Mouse (Mus musculus): Measurements from ENCODE around the gene Cfap97d1.
"Not testable (repeated sequence)": the region's sequence is repeated elsewhere in the genome, so short reads cannot be mapped to it uniquely, and the experiment has no call there.

Gene Cfap97d1

DNA sequence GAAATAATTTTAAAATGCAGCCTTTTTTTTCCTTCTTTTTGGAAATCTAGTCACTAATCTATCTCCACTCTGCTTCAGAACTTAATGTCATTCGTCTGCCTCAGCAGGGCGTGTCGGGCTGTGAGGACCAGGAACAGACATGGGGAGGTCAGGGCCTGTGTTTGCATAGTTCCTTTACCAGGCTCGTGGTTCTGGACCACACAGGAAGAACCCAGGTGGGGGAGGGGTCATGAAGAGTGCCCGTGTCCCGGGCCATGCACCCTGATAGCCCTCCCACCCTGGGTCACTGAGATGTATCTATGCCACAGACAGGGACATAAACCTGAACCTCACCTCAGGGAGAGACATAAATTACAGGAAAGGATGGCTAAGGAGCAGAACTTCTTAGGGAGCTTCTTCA is 9.9 kb upstream of the Cfap97d1 start:
- no peak for DNase-seq (ENCODE audit: low spot score)

DNA sequence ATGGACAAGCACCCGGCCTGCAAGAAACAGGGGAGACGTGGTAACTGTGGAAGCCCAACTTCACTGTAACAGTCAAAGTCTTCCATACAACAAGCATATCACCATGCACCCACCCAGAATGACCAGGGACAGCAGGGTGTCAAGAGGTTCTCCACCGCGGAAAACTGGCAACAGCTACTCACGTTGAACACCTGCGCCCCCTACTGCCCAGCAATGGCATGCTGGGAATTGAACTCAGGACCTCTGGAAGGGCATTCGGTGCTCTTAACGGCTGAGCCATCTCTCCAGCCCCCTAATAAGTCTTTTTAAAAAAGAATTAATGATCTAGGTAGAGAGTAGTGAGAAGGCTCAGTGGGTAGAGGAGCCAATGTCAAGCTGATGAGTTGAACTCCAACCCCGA is 9.2 kb upstream of the Cfap97d1 start:
- DNase-seq (ENCODE audit: low spot score), result no peak

DNA sequence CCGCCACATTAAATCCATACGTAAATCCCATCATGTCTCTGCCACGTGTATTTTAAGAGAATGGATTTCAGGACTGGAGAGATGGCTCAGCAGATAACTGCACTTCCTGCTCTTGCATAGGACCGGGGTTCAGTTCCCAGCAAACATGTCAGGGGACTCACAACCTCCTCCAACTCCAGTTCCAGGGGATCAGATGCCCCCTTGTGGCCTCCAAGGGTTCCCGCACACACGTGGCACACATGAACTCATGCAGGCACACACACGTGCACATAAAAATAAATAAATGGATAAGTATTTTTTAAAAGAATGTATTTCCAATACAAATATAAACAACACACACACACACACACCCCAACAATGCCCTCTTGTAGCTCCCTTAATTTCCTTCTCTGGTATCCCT is 7.1 kb upstream of the Cfap97d1 start:
- DNase-seq (ENCODE audit: low spot score), result no peak

DNA sequence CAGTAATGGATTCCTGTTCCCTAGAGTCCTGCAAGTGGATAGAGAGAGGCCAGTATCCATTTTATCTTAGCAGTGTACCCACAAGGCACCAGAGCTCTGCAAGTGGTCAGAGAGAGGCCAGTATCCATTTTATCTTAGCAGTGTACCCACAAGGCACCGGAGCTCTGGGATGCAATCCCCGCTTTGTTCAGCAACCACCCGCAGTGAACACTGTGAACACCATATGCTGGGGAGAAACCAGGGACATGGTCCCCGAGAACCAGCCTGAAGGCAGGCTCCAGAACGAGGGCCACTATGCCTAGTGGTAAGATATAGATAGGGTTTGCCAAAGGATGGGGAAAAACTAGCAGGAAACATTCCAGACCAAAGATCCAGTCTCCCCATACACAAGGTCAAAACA is 4.9 kb upstream of the Cfap97d1 start:
- DNase-seq (ENCODE audit: low spot score), result no peak

DNA sequence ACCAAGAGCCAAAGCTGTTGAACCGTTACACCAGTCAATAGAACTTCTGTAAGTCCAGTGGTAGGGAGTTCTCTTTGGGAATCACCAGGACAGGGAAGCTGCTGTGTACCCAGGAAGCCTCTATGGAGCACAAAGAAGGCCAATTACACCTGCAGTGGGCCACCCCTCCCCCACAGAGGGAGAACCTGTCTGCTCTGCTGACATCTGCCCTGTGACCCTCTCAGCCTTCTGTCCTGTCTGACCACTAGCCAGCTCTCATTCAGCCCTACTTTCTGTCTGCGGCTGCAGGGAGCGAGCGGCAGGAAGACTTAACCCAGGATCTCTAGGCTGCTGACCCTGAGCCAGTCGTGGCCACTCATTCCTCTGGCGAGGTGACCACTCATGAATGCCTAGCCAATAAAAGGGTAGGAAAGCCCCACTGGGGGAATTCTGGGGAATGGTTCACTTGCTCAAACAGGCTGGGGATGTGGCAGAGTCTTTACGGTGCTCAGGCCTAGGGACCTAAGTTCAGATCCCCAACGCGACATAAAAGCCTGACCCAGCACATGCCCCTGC is 3.4 kb upstream of the Cfap97d1 start:
- DNase-seq (ENCODE audit: low spot score), result no peak

DNA sequence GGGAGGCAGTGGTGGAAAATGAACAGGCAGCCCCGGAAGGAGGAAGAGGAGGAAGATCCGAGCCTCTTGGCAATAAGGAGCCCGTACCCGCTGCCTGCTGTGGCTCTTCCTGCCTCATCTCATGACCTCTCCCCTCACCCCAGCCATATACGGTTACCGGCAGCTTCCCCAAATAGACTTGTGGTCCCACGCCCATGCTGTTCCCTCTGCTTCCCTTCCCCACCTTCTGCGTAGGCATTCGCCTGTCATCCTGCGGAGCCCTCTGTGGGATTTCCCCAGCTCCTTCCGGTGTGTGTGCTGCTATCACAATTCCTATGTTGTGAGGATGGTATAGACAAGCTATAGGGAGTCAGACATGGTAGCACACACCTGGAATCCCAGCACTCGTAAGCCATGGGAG is 2.2 kb upstream of the Cfap97d1 start:
- DNase-seq (ENCODE audit: low spot score), result no peak

DNA sequence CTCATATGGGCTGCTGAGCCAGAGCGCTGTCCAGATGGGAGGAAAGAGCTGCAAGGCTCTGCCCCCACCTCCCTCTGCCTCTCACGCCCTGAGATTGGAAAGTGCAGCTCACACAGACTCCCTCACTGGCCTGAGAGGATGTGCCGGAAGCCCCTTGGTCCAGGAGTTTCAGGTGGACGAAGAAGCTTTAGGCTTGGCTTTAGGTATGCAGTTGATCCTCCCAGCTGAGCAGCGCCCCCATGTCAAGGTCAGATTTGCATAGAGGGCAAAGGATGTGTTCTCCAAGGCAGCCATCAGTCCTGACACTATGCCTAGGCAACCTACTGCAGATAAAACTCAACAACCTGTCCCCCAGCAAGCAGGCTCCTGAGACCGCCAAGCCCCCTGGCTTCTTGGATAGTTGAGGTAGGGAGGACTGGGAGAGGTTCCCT is 1.1 kb upstream of the Cfap97d1 start:
- DNase-seq (ENCODE audit: low spot score), result no peak

DNA sequence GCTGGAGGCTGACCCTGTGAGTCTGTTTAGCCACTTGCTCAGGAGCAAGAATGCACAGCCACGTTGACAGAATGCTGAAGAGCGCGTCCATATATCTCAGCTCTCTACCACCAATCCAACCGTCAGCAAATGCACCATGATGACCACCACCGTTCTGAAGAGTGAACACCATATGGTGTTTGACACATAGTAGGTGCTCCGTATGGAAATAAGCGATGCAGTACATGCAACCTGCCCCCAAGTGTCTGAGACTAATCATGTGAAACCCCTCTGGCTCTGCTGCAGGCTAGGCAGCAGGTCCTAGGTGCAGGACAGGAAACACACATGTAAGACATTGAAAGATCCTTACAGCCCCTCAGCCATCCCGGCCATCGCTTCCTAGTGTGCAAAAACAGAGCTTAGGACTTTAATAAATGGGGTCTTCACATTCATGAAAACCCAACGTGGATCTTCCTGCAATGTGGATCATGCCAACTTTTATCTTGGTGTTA is 603 bp upstream of the Cfap97d1 start:
- no peak for DNase-seq (ENCODE audit: low spot score)

DNA sequence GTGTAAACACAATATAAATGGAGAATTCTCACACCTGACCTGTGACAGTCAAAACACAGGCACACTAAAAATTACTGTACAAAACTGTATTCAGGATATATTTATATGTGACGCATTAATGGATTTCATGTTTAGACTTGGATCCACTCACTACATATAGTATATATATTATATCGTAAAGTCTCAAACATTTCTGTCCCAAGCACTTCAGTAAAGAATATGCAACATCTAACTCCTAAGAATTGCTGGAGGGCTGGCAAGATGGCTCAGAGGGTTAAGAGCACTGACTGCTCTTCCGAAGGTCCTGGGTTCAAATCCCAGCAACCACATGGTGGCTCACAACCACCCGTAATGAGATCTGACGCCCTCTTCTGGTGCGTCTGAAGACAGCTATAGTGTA is 1.4 kb downstream of the Cfap97d1 start:
- DNase-seq (ENCODE audit: low spot score), result not testable (repeated sequence)

DNA sequence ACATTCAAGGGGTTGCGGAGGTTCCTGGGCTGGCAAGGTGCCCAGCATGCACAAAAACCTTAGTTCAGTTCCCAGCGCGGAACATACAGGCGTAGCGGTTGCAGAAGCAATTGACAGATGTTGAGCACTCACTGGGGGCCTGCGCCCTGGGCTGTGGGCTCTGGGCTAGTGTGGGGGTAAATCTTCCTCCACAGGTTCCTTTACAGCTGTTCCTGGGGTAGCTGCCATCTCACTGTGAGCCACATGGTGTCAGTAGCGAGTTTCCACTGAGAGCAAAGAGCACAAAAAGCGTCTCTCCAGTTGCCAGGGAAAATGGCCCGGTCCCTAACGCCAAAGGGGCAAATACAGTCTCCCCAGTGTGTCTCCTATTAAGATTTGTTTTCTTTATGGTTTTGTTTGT is 1.9 kb downstream of the Cfap97d1 start:
- DNase-seq (ENCODE audit: low spot score), result peak; percentile 65

DNA sequence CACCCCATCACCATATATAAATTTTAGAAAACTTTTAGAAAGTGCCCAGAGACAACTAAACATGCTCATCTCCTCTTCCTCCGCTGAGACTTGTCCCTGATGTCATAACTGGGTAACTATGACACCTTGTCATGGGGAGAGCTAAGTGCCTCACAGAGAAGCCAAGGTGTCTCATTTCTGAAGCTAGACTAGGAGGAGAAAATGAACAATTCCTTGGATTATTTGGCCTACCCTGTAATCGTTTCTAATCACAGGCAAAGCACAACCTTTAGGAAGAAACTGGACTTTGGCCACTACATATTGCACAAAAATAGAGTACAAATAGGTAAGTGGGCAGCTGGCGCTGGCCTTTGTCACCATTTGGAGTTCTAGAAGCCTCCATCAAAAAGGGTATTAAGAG is 2.8 kb downstream of the Cfap97d1 start, which contains the start of gene Dusp3:
Dusp3 (minus strand) TSS at position 101 of the 400 bp plus-strand sequence.
- DNase-seq (ENCODE audit: low spot score), result no peak

DNA sequence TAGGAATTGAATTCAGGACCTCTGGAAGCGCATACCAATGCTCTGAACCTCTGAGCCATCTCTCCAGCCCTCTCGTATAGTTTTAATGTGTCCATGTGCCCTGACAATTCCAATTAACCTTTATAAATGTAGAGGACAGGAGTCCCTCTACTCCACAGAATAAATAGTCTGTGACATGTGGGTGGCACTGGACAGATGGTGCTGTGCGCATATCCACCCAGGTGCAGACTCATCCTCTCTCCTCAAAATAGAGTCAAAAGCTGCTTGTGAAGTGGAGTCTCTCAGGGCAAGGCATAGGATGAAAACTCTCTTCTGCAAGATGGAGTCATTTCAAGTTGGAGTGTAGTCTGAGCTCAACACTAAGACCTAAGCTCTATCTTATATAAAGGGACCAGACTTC is 6.2 kb downstream of the Cfap97d1 start:
- no peak for DNase-seq (ENCODE audit: low spot score)

DNA sequence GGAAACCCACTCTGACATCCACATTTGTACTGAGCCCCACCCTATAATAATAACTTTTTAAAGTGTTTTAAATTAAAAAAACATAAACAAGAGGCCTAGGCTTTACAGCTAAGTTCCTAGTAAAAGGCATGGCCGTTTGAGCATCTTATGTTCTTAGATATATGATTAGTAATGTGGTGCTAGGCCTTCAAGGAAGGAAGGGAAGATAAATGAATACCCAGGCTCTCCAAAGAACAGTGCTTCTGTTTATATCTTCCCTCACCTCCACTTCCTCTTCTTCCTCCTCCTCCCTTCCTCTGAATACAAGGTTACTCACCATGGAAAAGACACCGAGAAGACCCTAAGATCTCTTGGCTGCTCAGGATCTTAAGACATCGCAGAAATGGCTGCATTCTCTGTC is 7.7 kb downstream of the Cfap97d1 start:
- no peak for DNase-seq (ENCODE audit: low spot score)

DNA sequence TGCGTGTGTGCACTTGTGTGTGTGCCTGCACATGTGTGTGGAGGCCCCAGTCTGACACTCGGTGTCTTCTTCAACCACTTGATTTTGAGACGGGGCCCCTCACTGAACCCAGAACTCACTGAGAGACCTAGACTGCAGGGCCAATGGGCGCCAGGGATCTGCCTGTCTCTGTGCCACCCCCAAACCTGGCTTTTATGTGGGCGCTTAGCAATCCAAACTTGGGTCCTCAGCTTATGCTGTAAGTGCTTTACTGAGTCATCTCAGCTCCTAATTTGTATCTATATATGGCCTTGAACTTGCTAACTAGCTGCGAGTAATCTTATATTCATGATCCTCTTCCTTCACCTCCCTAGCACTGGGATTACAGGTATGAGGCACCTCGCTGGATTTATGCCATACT is 8.3 kb downstream of the Cfap97d1 start:
- DNase-seq (ENCODE audit: low spot score), result no peak

DNA sequence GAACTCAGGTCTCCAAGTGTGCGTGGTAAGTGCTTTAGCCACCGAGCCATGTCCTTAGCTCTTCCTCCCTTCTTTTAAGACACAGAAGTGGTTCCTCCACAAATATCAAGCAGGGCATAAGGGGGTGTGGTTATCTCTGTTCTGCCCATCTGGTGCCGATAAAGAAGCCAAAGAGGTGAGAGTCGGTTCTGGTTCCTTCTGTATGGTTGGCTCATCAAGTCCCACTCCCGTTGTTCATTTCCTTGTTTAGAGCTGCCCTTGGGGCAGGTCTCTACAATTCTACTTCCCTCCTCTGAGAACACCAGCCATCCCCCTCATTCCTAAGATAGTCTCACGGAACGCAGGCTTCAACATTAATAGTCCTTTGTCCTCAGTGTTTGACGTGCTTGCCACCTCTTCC is 10.0 kb downstream of the Cfap97d1 start:
- no peak for DNase-seq (ENCODE audit: low spot score)

DNA sequence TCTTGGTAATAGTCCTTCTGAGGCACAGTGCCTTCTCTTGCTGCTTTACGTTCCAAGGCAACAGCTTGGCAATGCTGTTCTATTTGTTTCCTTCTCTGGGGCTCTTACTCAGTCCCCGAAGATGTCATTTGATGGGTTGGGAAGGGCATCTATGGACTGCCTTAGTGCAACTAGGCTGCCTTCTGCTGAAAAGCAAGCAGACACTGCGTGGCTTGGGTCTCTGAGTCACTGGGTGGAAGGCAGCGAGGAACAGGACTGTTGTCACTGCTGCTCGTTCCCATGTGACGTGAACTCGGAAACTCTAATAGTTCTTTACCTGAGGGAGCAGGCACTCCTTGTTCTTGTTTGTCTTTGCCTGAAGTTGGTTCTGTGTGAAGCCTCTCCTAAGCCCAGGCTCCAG is 11.9 kb downstream of the Cfap97d1 start:
- no peak for DNase-seq (ENCODE audit: low spot score)

DNA sequence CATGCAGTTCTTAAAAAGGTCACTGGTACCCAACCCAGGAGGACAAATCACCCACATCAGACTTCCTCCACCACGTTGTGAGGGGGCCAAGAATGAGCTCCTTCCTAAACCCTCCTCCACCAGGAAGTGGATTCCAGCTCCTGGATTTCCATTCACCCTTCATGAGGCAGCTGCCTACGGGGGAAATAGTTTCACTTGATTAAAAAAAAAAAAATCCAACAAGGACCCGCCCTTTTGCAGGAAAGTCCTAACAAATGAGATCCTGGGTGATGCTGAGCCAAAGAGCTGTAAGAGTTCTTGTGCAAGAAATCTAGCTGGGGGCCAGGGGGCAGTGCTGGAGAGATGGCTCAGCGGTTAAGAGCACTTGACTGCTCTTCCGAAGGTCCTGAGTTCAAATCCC is 14.2 kb downstream of the Cfap97d1 start:
- no peak for DNase-seq (ENCODE audit: low spot score)

DNA sequence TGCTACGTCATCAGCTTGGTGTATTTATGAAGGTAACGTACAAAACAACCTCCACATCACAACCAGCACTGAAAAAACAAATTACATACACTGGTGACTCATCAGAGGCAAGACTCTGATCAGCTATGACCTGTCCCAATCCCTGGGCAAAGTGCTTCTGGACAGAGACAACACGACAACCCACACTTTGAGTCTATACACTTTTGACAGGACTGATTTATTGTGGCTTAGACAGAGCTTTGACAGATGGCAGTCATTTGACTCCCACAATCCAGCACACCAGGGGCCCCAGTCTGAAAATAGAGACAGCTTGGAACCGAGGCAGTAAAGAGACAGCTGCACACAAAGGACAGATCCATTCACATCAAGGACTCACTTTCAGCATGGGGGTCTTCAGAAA is 15.4 kb downstream of the Cfap97d1 start:
- no peak for DNase-seq (ENCODE audit: low spot score)

DNA sequence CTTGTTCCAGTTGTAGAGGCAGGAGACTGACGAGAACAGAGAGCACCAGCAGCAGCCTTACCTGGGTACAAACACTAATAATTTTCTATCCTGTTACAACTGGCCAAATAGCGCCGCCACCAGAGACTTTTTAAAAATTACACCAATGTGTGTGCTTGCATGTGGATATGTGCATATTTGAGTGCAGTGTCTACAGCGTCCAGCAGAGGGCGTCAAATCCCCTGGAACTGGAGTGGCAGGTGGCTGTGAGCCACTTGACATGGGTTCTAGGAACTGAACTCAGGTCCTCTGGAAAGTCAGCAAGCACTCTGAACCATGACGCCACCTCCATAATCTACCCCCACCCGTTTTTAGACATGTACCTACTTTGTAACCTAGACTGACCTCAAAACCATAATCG is 20.2 kb downstream of the Cfap97d1 start:
- no peak for DNase-seq (ENCODE audit: low spot score)

DNA sequence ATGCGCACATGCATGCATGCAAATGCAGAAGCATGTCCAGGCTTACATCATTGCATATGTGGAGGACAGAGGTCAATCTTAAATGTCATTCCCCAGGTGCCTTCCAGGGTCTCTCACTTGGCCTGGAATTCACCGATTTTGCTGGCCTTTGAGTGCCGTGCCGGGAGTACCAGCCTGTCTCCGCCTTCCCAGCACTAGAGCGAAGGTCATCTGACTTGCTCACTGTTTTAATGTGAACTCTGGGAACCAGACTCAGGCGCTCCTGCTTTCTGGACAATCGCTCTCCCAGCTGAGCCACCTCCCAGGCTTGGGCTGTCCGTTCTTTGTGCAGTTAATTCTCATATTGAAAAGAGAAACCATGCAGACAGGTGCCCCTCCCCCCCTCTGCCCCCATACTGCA is 22.2 kb downstream of the Cfap97d1 start:
- DNase-seq (ENCODE audit: low spot score), result no peak

DNA sequence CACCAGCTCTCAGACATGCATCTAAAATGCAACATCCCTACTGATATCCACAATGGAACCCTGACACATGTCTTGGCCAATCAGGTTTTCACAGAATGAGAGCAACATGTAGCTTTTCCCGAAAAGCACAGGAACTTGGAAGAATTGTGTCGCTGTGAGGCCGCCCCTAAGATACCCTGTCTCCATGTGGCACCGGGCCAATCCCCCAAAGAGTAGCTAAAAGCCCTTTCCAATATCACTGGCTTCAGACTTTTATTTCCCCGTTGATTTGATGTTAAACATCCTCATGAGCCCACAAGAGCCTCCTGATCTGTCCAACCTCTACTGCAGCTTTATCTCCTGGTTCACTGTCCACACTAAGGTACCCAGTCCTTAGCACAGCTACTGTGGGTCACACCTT is 22.6 kb downstream of the Cfap97d1 start:
- no peak for DNase-seq (ENCODE audit: low spot score)

DNA sequence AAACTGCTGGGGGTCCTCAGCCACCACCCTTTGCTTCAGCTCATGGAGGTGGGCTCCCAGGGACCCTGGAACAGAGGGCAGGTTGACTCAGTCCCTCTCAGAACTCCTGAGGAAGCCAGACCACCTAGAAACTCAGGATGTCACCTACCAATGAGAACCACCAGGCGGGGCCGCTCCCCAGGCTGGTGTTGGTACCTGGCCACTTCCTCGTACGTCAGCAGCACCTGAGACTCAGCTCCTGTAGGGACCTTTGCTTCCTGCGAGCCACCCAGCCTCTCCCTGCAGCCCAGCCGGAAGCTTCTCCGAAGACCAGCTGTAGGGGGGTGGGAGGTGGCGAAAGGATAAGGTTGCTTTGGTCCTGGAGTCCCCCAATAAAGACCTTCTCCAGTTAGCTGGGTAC is 24.3 kb downstream of the Cfap97d1 start:
- DNase-seq (ENCODE audit: low spot score), result no peak

DNA sequence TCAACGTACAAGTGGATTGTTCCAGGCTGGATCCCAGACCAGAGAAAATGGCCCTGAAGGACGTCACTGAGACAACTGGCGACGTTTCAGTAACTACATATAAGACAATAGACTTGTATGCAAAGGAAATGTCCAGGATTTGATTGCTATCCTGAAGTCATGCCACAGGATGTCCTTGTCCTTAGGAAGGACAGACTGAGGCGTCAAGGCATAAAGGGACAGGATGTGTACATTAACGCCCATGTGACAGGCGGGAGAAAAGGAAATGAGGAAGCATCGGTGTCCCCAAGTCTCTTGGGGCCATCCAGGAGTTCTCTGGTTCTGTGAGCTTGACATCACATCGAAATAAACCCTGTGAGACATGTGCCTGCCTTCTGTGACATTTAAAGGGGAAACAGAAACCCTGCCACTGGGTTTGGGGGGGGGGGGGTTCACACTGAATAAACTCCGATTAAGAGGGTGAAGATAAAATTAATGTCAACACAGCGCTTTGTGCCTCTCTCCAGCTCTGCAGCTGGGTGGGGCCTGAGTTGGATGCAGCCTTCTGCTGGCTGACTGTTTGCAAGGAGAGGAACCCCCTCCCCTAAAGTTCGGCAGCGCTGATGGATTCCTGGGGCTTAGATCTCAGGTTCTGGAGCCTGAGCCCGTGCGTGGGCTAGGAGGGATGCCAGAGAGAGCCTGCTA is 25.0 kb downstream of the Cfap97d1 start:
- DNase-seq (ENCODE audit: low spot score), result no peak

DNA sequence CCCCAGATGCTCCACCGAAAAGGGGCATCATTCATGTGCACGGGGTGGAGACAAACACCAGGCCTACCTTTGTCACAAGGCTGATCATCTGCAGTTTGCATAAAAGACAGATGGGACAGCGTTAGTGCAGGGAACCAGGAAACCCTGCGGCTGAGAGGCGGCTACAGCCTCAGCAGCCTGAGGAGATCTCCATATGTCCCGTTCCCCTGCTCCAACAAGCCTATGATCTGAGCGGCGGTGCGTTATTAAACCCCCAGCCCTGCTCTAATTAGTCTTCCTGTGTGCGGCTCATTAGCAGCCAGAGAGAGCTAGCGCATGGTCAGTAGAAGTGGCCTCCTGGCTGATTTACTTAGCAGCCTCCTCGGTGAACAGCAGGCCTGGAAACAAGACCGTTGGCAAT is 26.1 kb downstream of the Cfap97d1 start:
- no peak for DNase-seq (ENCODE audit: low spot score)

Measured in ovary, adult 18-20 months (tissue).